Mouse (Mus musculus): Measurements from ENCODE around the gene Gm5622.
"Not testable (repeated sequence)": the region's sequence is repeated elsewhere in the genome, so short reads cannot be mapped to it uniquely, and the experiment has no call there.

Gm5622 gene

GRCm38 (mm10) chr14:51552490-51552889 is at the start of gene Gm5622:
Gene Gm5622, plus strand, starts transcription at chr14:51552790.
- no peak for DNase-seq (ENCODE audit: low read depth)

DNA sequence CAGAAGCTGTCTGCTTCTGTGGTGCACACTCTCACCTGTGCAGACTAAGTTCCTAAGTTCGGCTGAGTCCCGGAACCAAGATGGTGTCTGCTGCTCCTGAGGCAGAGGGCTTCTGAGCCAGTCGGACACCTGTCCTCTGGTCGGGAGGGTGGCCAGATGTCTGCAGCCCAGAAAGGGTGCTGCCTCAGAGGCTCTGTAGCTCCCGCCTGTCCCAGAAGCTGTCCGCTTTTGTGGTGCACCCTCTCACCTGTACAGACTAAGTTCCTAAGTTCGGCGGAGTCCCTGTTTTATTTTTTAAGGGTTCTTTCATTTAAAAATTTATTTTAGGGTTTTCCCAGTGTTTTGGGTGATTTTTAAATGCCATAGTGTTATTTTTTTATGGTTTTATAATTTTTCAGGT is 45.2 kb upstream of the Gm5622 start:
- no peak for DNase-seq (ENCODE audit: low read depth)

- not testable (repeated sequence) for DNase-seq (ENCODE audit: low read depth)
Measured at GRCm38 (mm10) chr14:51573963-51574362, 21.4 kb downstream of the Gm5622 start, which contains the start of gene Gm17175. Gene Gm17175, minus strand, starts transcription at chr14:51574063.

DNA sequence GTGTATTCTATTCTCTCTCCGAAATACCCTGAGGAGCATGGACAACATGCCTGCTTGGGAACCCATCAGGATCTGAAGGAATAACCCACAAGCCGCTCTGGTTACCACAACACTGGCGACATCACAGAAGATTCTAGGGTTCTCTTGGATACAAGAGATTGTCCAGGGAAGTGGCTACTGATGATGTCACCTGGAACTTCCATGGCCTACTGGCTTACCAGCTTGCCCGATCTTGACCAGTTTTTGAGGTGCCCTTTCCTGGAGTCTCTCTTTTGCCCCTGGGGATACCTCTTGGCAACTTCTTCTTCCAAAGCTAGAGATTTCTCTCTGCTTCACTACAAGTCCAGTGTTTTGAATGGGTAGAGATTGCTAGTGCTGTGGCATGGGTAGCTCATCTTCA is 39.4 kb downstream of the Gm5622 start, which contains the start of gene Gm17174:
TSS of gene Gm17174 (minus strand) at position 101 of the 400 bp plus-strand sequence.
- DNase-seq (ENCODE audit: low read depth): not testable (repeated sequence)

DNA sequence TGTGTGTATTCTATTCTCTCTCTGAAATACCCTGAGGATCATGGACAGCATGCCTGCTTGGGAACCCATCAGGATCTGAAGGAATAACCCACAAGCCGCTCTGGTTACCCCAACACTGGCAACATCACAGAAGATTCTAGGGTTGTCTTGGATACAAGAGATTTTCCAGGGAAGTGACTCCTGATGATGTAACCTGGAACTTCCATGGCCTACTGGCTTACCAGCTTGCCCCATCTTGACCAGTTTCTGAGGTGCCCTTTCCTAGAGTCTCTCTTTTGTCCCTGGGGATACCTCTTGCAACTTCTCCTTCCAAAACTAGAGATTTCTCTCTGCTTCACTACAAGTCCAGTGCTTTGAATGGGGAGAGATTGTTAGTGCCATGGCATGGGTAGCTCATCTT is 58.6 kb downstream of the Gm5622 start, which contains the start of gene Gm17078:
TSS of gene Gm17078 (minus strand) at position 101 of the 400 bp plus-strand sequence.
- DNase-seq (ENCODE audit: low read depth): no peak

- not testable (repeated sequence) for DNase-seq (ENCODE audit: low read depth)
Measured at GRCm38 (mm10) chr14:51632426-51632825, 79.8 kb downstream of the Gm5622 start.

GRCm38 (mm10) chr14:51635566-51635965 is 83.0 kb downstream of the Gm5622 start, which contains the start of gene Gm4181:
Gene Gm4181, minus strand, starts transcription at chr14:51635666.
- DNase-seq (ENCODE audit: low read depth): not testable (repeated sequence)

DNA sequence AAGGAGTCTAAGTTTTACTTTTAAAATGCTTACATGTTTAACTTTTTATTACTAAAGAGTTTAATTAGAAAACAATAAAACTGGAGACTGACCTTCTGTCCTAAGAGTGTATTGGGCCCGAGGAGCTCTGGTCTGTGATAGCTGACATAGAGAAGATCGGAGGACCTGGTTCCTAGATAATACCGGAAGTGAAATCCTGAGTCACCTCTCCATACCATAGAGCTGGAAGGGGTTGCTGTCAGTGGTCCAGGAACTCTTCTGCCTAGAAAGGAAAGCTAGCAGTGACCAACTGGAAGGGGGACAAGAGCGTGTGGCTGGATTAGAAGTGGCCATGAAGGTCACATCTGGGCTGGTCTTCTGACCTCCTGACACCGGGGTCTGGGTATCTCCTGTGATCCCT is 124.7 kb downstream of the Gm5622 start:
- DNase-seq (ENCODE audit: low read depth): no peak

DNA sequence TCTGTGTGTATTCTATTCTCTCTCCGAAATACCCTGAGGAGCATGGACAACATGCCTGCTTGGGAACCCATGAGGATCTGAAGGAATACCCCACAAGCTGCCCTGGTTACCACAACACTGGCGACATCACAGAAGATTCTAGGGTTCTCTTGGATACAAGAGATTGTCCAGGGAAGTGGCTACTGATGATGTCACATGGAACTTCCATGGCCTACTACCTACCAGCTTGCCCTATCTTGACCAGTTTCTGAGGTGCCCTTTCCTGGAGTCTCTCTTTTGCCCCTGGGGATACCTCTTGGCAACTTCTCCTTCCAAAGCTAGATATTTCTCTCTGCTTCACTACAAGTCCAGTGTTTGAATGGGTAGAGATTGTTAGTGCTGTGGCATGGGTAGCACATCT is 142.8 kb downstream of the Gm5622 start, which contains the start of gene Gm17079:
TSS of gene Gm17079 (minus strand) at position 101 of the 400 bp plus-strand sequence.
- not testable (repeated sequence) for DNase-seq (ENCODE audit: low read depth)
